Comparison of ENCODE assay signal across 23 mouse cellular contexts in the genomic region with DNA sequence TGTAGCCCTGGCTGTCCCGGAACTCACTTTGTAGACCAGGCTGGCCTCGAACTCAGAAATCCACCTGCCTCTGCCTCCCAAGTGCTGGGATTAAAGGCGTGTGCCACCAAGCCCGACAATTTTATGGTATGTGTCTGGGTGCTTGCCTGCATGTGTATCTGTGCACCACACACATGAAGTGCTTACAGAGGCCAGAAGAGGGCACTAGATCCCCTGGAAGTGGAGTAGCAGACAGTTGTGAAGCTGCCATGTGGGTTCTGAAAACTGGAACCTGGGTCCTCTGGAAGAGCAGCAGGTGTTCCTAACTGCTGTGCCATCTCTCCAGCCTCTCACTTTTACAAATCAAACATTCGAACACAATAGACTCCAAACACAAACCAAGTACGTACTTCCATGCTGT. TPM values are rescaled to one million over a fixed set of nuclear protein-coding genes. Genes with fewer than 3 reads are reported as not detected.
DNase-seq lines count a peak whose midpoint lies in the region; ATAC-seq and TF ChIP-seq lines count a peak whose summit lies in the region.
"Had no signal": no experiment of that assay in that cellular context is flagged by ENCODE, and none has a peak within 500 bp of the region (broad histone marks: within the 10 kb centered on the region; RNA-seq: fewer than 3 reads in every experiment).

No protein-coding gene starts in this region.

- no peak for DNase-seq in forebrain, postnatal 0 days
- no peak for DNase-seq in forebrain, embryonic 11.5 days (ENCODE audit: low spot score)
- peak; percentile 20 for DNase-seq in liver, embryonic 11.5 days (ENCODE audit: low spot score)
- no peak for DNase-seq in liver
- peak; percentile 56 for DNase-seq in A20 (ENCODE audit: low read depth, low spot score)
- DNase-seq in R1 (ENCODE audit: low read depth, low spot score): peak; percentile 86
- no peak for DNase-seq in thymus, postnatal 14 days
- DNase-seq: adrenal gland, adult 8-10 months; cerebellum, adult 9-10 months; heart, postnatal 10 days; layer of hippocampus, postnatal 36 days; midbrain, embryonic 14.5 days; right cerebral cortex, postnatal 25 days; thymus, adult 18-20 months had no signal

- no peaks in the 10 kb centered on the region for H3K36me3 ChIP-seq in forebrain, postnatal 0 days (ENCODE audit: insufficient read depth)
- no peaks in the 10 kb centered on the region for H3K36me3 ChIP-seq in forebrain, embryonic 11.5 days (ENCODE audit: control insufficient read depth, insufficient read depth, low read length)
- H3K36me3 ChIP-seq in liver, embryonic 11.5 days (ENCODE audit: control insufficient read depth, insufficient read depth, low read length): peaks cover 3% of the 10 kb centered on the region; the same call in 1 of the 2 replicates
- H3K36me3 ChIP-seq: embryonic facial prominence, embryonic 12.5 days; forebrain, embryonic 15.5 days; hindbrain, embryonic 12.5 days; lung, embryonic 15.5 days; neural tube, embryonic 15.5 days had no signal

- H3K4me3 ChIP-seq in forebrain, postnatal 0 days (ENCODE audit: low read depth, low read length): no peak overlapping the region
- H3K4me3 ChIP-seq in forebrain, embryonic 11.5 days (ENCODE audit: low read depth, low read length): no peak overlapping the region
- no peak overlapping the region for H3K4me3 ChIP-seq in liver, embryonic 11.5 days (ENCODE audit: low read depth, low read length)
- H3K4me3 ChIP-seq: embryonic facial prominence, embryonic 12.5 days; erythroblast, embryonic 14.5 days; forebrain, embryonic 15.5 days; hindbrain, embryonic 12.5 days; lung, embryonic 15.5 days; myocyte; neural tube, embryonic 15.5 days had no signal

- no peak for ATAC-seq in forebrain, postnatal 0 days
- ATAC-seq in forebrain, embryonic 11.5 days (replicated peaks; ENCODE audit: low FRiP score): no peak
- ATAC-seq in liver, embryonic 11.5 days (replicated peaks; ENCODE audit: low FRiP score): no peak
- ATAC-seq in erythroid progenitor cell, adult 5-6 weeks (replicated peaks; ENCODE audit: low FRiP score, poor library complexity, severe bottlenecking): no peak
- ATAC-seq: forebrain, embryonic 15.5 days had no signal

- TF ChIP-seq CTCF in forebrain, postnatal 0 days (IDR thresholded peaks at IDR 0.05; ENCODE audit: low read depth): 0 out of 2 replicates have a peak, but pooled peaks have one; percentile 8

- no peaks in the 10 kb centered on the region for H3K27me3 ChIP-seq in forebrain, postnatal 0 days (ENCODE audit: insufficient read depth, low read length)
- no peaks in the 10 kb centered on the region for H3K27me3 ChIP-seq in forebrain, embryonic 11.5 days (ENCODE audit: control insufficient read depth, insufficient read depth, low read length)
- H3K27me3 ChIP-seq in liver, embryonic 11.5 days (replicated peaks; ENCODE audit: control insufficient read depth, insufficient read depth, low read length): no peaks in the 10 kb centered on the region
- H3K27me3 ChIP-seq: embryonic facial prominence, embryonic 12.5 days; forebrain, embryonic 15.5 days; hindbrain, embryonic 12.5 days; lung, embryonic 15.5 days; neural tube, embryonic 15.5 days had no signal

- no peaks in the 10 kb centered on the region for H3K9me3 ChIP-seq in forebrain, postnatal 0 days (ENCODE audit: low read length)
- no peaks in the 10 kb centered on the region for H3K9me3 ChIP-seq in forebrain, embryonic 11.5 days (ENCODE audit: control insufficient read depth, low read length)
- no peaks in the 10 kb centered on the region for H3K9me3 ChIP-seq in liver, embryonic 11.5 days (ENCODE audit: control insufficient read depth, low read length)
- H3K9me3 ChIP-seq: embryonic facial prominence, embryonic 12.5 days; forebrain, embryonic 15.5 days; hindbrain, embryonic 12.5 days; lung, embryonic 15.5 days; neural tube, embryonic 15.5 days had no signal

- H3K9ac ChIP-seq in forebrain, postnatal 0 days: no peak overlapping the region
- no peak overlapping the region for H3K9ac ChIP-seq in forebrain, embryonic 11.5 days (ENCODE audit: low read length)
- H3K9ac ChIP-seq in liver, embryonic 11.5 days (ENCODE audit: low read depth, low read length): no peak overlapping the region
- H3K9ac ChIP-seq: embryonic facial prominence, embryonic 12.5 days; forebrain, embryonic 15.5 days; hindbrain, embryonic 12.5 days; lung, embryonic 15.5 days; neural tube, embryonic 15.5 days had no signal

- 95% methylated on average over 6 of the region's 6 CpGs for WGBS in forebrain, postnatal 0 days
- WGBS in forebrain, embryonic 11.5 days: 96% methylated on average over 6 of the region's 6 CpGs
- WGBS in liver, embryonic 11.5 days: 88% methylated on average over 6 of the region's 6 CpGs

- H3K27ac ChIP-seq in forebrain, postnatal 0 days (ENCODE audit: low read depth, low read length): no peak overlapping the region
- no peak overlapping the region for H3K27ac ChIP-seq in forebrain, embryonic 11.5 days (ENCODE audit: low read depth, low read length)
- no peak overlapping the region for H3K27ac ChIP-seq in liver, embryonic 11.5 days (ENCODE audit: low read depth, low read length)
- H3K27ac ChIP-seq: embryonic facial prominence, embryonic 12.5 days; forebrain, embryonic 15.5 days; hindbrain, embryonic 12.5 days; lung, embryonic 15.5 days; neural tube, embryonic 15.5 days had no signal

- no peaks in the 10 kb centered on the region for H3K4me1 ChIP-seq in forebrain, postnatal 0 days (ENCODE audit: insufficient read depth)
- H3K4me1 ChIP-seq in forebrain, embryonic 11.5 days (replicated peaks; ENCODE audit: control insufficient read depth, insufficient read depth, low read length): no peaks in the 10 kb centered on the region
- H3K4me1 ChIP-seq in liver, embryonic 11.5 days (replicated peaks; ENCODE audit: control insufficient read depth, insufficient read depth, low read length): no peaks in the 10 kb centered on the region; the same call in 1 of the 2 replicates
- H3K4me1 ChIP-seq: embryonic facial prominence, embryonic 12.5 days; forebrain, embryonic 15.5 days; hindbrain, embryonic 12.5 days; neural tube, embryonic 15.5 days had no signal

- H3K4me2 ChIP-seq in forebrain, postnatal 0 days (ENCODE audit: low read depth): no peak overlapping the region
- no peak overlapping the region for H3K4me2 ChIP-seq in forebrain, embryonic 11.5 days (ENCODE audit: low read depth, low read length, severe bottlenecking)
- H3K4me2 ChIP-seq in liver, embryonic 11.5 days: no peak overlapping the region
- H3K4me2 ChIP-seq: embryonic facial prominence, embryonic 12.5 days; forebrain, embryonic 15.5 days; heart, embryonic 11.5 days; hindbrain, embryonic 12.5 days; lung, embryonic 15.5 days; neural tube, embryonic 15.5 days had no signal

RNA-seq across cellular contexts. Expression of gene Akap11, which starts 17.1 kb away (rescaled TPM):
- 99.9 and 117 TPM in 2 replicates for total RNA-seq in forebrain, postnatal 0 days (2014; rRNA removed)
- polyA plus RNA-seq in forebrain, postnatal 0 days (2015; fragmentation: Nextera tagmentation; extraction: Ambion mirVana): 20.3 and 32.9 TPM in 2 replicates
- 18.3 and 19.5 TPM in 2 replicates for polyA plus RNA-seq in forebrain, embryonic 11.5 days (2014; fragmentation: Nextera tagmentation; extraction: Ambion mirVana)
- 10.0 and 10.1 TPM in 2 replicates for polyA plus RNA-seq in liver, embryonic 11.5 days (2014; fragmentation: Nextera tagmentation; extraction: Ambion mirVana)
- 15.5 and 36.4 TPM in 2 replicates for total RNA-seq in erythroid progenitor cell, adult 5-6 weeks (2015; ENCODE audit: low replicate concordance)
- 35.6 and 38.9 TPM in 2 replicates for total RNA-seq in erythroid progenitor cell, adult 5-6 weeks (2017; ENCODE audit: low replicate concordance)

Comparison
In these comparisons a context has a peak if more than half of its experiments do, and no peak if none do; other contexts are left out.
1. DNase-seq: peak in liver, embryonic 11.5 days (single experiment), A20 (single experiment) and R1 (single experiment); none in forebrain, postnatal 0 days (single experiment), forebrain, embryonic 11.5 days (single experiment), liver (single experiment) and thymus, postnatal 14 days (single experiment).